Mouse (Mus musculus) 3T3-L1 (cell line): ENCODE measurements around the gene Afmid.
"Not testable (repeated sequence)": the region's sequence is repeated elsewhere in the genome, so short reads cannot be mapped to it uniquely, and the experiment has no call there.

Experiments used
- DNase-seq: peaks from one replicate; pipeline ENCODE4 v3.0.0-alpha.2; 2015; ENCODE audit warnings: low read depth, low spot score

Afmid gene

DNA sequence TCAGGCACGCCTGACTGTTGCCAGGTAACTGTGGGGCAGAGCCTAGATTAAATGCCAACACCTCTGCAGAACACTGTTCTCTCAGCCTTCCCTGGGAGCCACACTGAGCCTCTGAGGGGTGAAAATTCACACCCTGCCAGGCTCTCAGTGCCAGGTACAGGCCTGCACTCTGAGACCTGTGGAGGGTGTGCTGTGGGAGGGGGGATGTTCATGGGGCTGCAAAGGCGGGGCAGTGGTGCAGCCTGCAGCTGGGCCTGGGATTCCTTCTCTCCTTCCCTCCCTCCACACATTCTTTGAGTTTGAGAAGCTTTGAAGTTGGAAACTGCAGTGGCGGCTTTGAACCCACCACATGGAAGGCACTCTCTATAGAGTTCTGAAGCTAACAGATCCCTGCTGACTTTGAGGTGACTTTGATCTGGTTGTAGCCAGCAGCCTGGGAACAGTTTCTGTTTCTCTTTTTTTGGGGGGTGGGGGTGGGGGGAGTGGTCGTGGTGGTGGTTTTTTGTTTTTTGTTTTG is 31.6 kb upstream of the Afmid start:
- DNase-seq: no peak

GRCm38 (mm10) chr11:117796954-117797353 is 28.8 kb upstream of the Afmid start:
- DNase-seq: no peak

DNA sequence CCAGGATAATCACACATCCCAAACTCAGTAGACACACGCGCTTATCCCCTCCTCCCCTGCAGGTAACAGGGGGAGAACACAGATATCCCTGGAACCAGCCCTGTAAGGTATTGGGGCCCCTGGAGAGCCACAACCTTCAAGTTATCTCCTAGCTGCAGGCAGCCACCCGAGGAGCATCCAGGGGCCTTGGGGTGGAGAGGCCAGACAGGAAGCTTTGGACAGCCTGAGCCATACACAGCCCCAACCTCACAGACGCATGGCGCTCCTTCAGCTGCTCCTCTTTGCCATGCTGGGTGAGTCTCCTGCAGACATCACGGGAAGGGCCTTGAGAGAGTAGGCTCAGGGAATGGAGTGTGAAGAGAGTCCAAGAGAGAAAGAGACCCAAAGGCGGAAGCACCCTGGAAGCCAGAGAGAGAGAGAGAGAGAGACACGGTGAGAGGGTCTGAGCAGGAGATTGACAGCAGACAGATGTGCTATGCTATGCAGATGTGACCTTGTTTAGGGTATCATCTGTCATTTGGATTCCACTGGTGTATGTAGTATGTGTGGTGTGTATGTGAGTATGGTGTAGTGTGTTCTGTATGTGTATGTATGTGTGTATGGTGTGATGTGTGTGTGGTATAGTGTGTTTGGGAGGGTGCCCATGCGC is 28.1 kb upstream of the Afmid start, which contains the start of gene 6030468B19Rik:
Gene 6030468B19Rik (plus strand): TSS at position 150 of the 649 bp plus-strand sequence.
- DNase-seq: no peak

GRCm38 (mm10) chr11:117798160-117798541 is 27.6 kb upstream of the Afmid start:
- DNase-seq: no peak

- DNase-seq: no peak
These were observed 26.6 kb upstream of the Afmid start for GRCm38 (mm10) chr11:117799174-117799573.

DNA sequence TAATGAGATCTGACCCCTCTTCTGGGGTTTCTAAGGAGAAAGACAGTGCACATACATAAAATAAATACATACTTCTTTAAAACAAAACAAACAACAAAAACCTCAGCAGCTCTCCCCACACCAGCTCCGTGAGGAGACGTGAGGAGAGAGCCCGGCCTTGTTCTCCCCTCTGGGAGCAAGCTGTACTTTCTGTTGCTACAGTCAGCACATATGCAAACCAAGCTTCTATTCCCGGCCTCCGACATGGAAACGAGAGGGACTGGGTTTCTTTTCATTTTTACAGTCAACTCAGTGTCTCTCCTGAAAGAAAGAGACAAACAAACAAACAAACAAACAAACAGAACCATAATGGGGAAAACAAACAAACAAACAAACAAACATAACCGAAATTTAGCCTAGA is 25.7 kb upstream of the Afmid start:
- DNase-seq: no peak

- no peak for DNase-seq
These were observed 24.1 kb upstream of the Afmid start for GRCm38 (mm10) chr11:117801650-117802049.

DNA sequence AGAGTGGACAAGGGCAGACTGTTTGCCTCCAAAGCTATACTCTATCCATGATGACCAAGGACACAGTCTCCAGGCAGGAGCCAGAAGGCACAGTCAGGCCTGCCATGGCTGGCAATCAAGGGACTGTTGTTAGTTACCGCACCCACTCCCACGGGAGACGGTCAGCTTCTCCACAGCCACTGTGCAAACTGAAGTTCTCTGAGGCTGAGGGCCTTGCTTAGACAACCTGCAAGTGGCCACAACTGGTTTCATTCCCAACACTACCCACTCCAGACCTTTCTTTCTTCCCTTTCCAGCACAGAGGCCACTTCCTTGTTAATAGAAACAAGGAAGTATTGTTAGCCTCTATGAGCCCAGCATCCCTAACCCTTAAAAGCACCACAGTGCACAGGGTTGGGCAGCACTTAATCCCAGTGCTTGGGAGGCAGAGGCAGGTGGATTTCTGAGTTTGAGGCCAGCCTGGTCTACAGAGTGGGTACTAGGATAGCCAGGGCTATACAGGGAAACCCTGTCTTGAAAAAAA is 22.5 kb upstream of the Afmid start:
- no peak for DNase-seq

- DNase-seq: no peak
These were observed 18.9 kb upstream of the Afmid start for GRCm38 (mm10) chr11:117806781-117807180.

DNA sequence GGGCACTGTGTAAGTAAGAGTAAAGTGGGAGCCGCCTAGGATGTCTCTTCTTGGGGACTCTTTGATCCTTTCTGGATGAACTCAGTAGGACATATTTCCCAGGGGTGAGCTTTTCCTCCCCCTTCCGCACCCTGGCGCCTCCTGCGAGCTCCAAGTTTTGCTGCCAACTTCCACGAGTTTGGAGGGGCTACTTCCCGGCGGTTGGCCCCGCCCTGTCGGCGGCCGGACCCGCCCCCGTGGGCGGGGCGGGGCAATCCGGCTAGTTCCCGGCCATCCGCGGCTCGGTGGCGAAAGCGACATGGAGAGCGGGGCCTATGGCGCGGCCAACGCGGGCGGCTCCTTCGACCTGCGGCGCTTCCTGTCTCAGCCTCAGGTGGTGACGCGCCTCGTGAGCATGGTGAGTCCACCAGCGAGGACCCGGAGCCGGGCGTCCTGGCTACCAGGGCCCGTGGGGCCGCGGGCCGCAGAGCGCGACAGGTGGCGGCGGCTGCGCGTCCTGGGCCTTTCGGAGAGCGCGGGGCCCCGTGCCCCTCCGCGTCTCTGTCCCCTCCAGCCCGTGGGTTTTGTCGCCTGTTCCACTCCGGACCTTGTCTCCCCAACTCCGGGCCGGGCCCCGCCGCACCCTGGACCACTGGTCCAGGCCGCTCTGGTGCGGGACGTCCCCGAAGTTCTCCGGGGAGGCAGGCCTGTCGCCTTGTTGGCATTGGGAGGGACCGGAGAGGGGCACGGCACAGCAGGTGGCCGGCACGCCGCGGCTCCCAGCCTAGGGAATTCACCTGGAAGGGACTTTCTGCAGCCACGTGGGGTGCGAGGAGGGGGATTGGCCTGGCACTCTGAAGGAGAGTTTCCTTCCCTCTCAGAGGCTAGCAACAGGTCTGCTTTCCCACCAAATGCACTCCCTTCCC is 16.1 kb upstream of the Afmid start, which contains the start of the genes Gm20708 and Syngr2:
Gene Gm20708 (plus strand): TSS at position 262 of the 905 bp plus-strand sequence.
Gene Syngr2 (plus strand): TSS at position 262 of the 905 bp plus-strand sequence.
- DNase-seq: peak; percentile 63

DNA sequence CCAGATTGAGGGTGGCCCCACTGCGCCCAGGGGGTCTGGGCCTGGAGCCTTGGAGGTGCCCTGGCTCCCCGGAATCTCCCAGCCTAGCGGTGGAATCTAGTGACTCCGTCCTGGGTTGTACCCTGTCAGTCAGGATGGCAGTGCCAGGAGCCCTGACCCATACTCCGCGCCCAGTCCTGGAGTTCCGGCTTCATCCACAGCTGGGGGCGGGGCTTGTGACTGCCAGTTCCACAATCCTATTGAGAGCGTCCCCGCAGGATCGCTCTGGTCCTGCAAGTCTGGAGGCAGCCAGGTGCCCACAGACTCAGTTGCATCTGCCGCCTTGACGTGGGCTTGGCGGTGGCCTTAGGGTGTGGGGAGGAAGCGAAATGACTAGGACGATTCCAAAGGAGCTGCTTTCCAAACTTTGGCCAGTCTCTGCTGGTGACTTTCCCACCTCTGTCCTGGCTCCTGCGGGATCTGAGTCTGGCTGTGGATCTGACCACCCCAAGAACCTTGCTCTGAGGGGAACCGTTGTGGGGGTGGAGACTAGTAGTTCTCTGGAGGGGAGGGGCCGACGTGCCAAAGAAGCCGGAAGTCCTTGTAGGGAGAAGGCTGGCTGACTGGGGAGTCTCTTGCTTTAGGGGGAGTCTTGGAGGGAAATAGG is 15.2 kb upstream of the Afmid start:
- peak; percentile 98 for DNase-seq

- DNase-seq: no peak
These were observed 11.9 kb upstream of the Afmid start for GRCm38 (mm10) chr11:117813867-117814266.

- DNase-seq: no peak
These were observed 10.9 kb upstream of the Afmid start for GRCm38 (mm10) chr11:117814704-117815366.

DNA sequence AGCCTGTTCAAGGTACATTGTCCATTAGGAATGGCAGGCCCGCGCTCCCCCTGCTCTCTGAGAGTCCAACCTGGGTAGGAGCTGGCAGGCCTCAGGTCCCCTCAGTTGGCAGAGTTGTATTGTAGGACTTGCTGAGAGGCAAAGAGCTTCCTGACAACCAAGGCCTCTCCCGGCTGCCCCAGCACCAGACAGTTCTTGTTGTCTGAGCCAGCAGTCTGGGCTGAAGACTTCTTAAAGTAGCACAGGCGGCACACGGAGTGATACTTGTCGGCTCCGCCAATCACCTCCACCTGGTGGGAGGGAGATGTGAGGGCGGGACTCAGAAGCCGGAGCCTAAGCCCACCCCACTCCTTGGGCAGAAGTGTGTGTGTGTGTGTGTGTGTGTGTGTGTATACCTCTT is 9.9 kb upstream of the Afmid start:
- DNase-seq: not testable (repeated sequence)

- DNase-seq: no peak
These were observed 9.2 kb upstream of the Afmid start for GRCm38 (mm10) chr11:117816389-117816996.

DNA sequence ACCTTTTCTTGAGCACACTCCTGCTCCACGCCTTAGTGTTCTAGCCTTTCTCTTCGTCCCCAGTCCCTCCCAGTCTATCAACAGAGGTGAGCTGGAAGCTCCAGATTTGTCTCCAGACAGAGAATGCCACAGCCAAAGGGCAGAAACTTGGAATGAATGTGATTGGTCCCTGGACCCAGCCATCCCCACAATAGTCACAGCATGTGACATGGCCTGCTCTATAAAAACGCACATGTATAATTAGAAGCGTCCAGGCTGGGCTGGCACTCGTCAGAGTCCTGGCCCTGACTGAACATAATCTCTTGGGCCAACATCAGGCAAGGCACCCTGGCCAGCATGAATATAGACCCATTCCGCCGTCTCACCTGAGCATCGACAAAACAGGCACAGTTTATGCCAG is 6.6 kb upstream of the Afmid start:
- DNase-seq: no peak

DNA sequence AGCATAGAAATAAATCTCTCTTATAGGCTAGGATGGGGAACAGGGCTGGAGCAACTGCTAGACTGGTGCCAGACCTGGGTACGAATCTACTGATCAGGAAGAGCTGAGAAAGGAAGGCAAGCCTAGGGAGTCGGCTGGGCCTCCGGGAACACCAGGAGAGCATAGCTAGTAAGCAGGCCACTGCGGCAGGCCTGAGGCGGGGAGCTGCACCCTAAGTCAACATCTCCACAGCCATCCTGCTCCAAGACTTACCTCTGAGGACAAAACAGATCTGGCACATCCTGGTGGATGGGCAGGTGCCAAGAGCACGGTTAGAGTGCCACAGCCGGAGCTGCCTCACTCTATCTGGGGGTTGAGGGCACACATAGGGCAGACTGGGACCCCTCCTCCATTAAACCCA is 5.6 kb upstream of the Afmid start:
- DNase-seq: no peak

DNA sequence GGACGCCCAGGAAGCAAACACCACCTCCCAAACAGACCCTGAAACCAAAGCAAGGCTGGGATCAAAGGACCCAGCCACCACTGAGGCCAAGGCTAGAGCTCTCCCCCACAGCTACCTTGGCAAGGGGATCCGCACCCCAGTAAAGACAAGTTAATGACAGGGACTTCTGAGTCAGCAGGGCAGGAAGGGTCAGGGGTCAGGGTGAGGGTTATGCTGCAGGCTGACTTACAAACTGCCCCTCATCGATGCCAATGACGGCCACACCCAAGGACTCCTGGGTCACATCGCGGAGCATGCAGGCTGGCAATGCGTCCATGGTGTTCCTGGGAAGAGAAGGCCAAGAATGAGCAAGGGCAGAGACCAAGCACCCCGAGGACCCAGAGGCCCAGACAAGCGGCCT is 3.9 kb upstream of the Afmid start:
- DNase-seq: no peak

DNA sequence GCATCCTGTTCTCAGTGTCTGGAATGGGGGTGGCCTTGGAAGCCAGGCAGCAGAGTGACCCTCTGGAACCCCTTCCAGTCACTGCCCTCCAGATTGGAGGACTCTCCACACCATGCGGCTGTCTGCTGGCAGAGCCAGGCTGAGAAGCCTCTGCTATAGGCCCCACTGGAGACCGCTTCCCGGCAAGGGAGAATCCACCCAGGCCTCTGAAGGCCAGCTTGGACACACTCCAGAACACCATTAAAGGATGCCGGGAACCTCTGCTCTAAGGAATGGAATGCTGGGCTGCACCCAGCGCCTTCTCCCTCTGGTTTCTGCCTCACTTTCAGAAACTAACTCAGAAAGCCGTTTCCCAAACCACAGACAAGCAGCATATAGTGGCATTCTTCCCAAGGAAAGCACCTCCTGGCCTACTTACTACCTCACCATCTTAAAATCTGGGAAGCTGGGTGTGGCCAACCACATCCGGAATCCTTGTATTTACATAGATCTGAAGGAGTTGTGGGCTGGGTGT is 2.9 kb upstream of the Afmid start:
- DNase-seq: peak; percentile 98

DNA sequence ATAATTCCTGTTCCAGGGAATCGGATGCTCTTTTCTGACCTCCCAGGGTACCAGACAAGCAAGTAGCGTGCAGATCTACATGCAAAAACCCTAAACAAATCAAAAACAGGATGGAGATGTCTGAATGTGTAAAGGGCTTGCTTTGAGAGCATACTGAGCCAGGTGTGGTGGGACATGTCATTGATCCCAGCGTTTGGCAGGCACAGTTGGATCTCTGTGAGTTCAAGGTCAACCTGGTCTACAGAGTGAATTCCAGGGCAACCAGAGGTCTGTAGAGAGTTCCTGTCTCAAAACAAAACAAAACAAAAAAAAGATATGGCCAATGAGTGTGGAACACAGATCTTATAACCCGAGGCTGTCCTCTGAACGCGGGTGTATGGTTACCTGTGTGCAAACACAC is 2.3 kb upstream of the Afmid start:
- peak; percentile 23 for DNase-seq
